Mouse (Mus musculus) CH12.LX (cell line): Measurements from ENCODE around the gene Dmbx1.

Experiments used
- CTCF ChIP-seq, 2 experiments: IDR thresholded peaks in 1 of 2; conservative IDR thresholded peaks in 1 of 2; 2 replicates each; pipeline ENCODE4 v1.5.1; 2011 to 2012; ENCODE audit warnings: low read depth in 2 of 2, low read length in 2 of 2, improper control_type of control experiment in 1 of 2, inconsistent platforms in 1 of 2, mild to moderate bottlenecking in 1 of 2, moderate library complexity in 1 of 2
- E2F4 ChIP-seq: IDR thresholded peaks from 2 replicates; pipeline ENCODE4 v1.6.1; 2011; ENCODE audit warnings: low read depth, low read length, improper control_type of control experiment; ENCODE audit not compliant: insufficient replicate concordance
- EP300 ChIP-seq: IDR thresholded peaks from 2 replicates; pipeline ENCODE4 v1.6.1; 2011; ENCODE audit warnings: low read length, improper control_type of control experiment
- MAFK ChIP-seq: IDR thresholded peaks from 2 replicates; pipeline ENCODE4 v1.6.1; 2011; ENCODE audit warnings: low read length, improper control_type of control experiment; ENCODE audit not compliant: insufficient replicate concordance
- MAZ ChIP-seq: IDR thresholded peaks from 2 replicates; pipeline ENCODE4 v1.6.1; 2012; ENCODE audit warnings: low read depth, mild to moderate bottlenecking, inconsistent platforms, low read length, improper control_type of control experiment, moderate library complexity
- POLR2A ChIP-seq: IDR thresholded peaks from 2 replicates; pipeline ENCODE4 v1.6.1; 2011; ENCODE audit warnings: low read depth, mild to moderate bottlenecking, improper control_type of control experiment, low read length
- SIN3A ChIP-seq: IDR thresholded peaks from 2 replicates; pipeline ENCODE4 v1.6.1; 2012; ENCODE audit warnings: low read length, improper control_type of control experiment, inconsistent platforms
- USF2 ChIP-seq: conservative IDR thresholded peaks from 2 replicates; pipeline ENCODE4 v1.6.1; 2011; ENCODE audit warnings: low read depth, low read length, improper control_type of control experiment
- ZC3H11A ChIP-seq: IDR thresholded peaks from 2 replicates; pipeline ENCODE4 v1.6.1; 2012; ENCODE audit warnings: low read depth, mild to moderate bottlenecking, inconsistent platforms, low read length, improper control_type of control experiment

GRCm38 (mm10) chr4:115894281-115894680 lies 45.4 kb downstream of the Dmbx1 start:
- TF ChIP-seq CTCF (conservative IDR thresholded peaks at IDR 0.05 in 1 of 2, IDR thresholded peaks at IDR 0.05 in 1 of 2; ENCODE audit: low read depth in 2 of 2, low read length in 2 of 2): no peak
- TF ChIP-seq POLR2A: no peak
- TF ChIP-seq SIN3A: no peak
- no peak for TF ChIP-seq MAFK
- no peak for TF ChIP-seq ZC3H11A
- TF ChIP-seq MAZ: no peak
- no peak for TF ChIP-seq USF2
- no peak for TF ChIP-seq EP300
- no peak for TF ChIP-seq E2F4
